Mouse (Mus musculus): Measurements from ENCODE around the gene Ube2f.

Ube2f gene

GRCm38 (mm10) chr1:91299026-91299706 lies 49.1 kb downstream of the Ube2f start:
- no peak for DNase-seq (ENCODE audit: low spot score)

- peak; percentile 40 for DNase-seq (ENCODE audit: low spot score)
Observed at GRCm38 (mm10) chr1:91299707-91300426, 49.8 kb downstream of the Ube2f start.

- DNase-seq (ENCODE audit: low spot score) = no peak
Observed at GRCm38 (mm10) chr1:91301206-91301920, 51.3 kb downstream of the Ube2f start.

GRCm38 (mm10) chr1:91302021-91302420 lies 51.9 kb downstream of the Ube2f start:
- DNase-seq (ENCODE audit: low spot score) = no peak

GRCm38 (mm10) chr1:91304621-91305020 lies 54.5 kb downstream of the Ube2f start:
- DNase-seq (ENCODE audit: low spot score) = no peak

- no peak for DNase-seq (ENCODE audit: low spot score)
Observed at GRCm38 (mm10) chr1:91309366-91310085, 59.4 kb downstream of the Ube2f start.

- DNase-seq (ENCODE audit: low spot score) = no peak
Observed at GRCm38 (mm10) chr1:91312273-91312672, 62.2 kb downstream of the Ube2f start.

GRCm38 (mm10) chr1:91313251-91313650 lies 63.1 kb downstream of the Ube2f start:
- no peak for DNase-seq (ENCODE audit: low spot score)

GRCm38 (mm10) chr1:91317656-91318055 lies 67.6 kb downstream of the Ube2f start:
- no peak for DNase-seq (ENCODE audit: low spot score)

- DNase-seq (ENCODE audit: low spot score) = peak; percentile 60
Observed at GRCm38 (mm10) chr1:91321760-91322438, 71.8 kb downstream of the Ube2f start, which contains the start of gene Espnl. Espnl (plus strand) TSS chr1:91322075.

- DNase-seq (ENCODE audit: low spot score) = no peak
Observed at GRCm38 (mm10) chr1:91324646-91325045, 74.5 kb downstream of the Ube2f start.

GRCm38 (mm10) chr1:91325488-91326042 lies 75.5 kb downstream of the Ube2f start:
- no peak for DNase-seq (ENCODE audit: low spot score)

- no peak for DNase-seq (ENCODE audit: low spot score)
Observed at GRCm38 (mm10) chr1:91332102-91332501, 82.0 kb downstream of the Ube2f start.

- no peak for DNase-seq (ENCODE audit: low spot score)
Observed at GRCm38 (mm10) chr1:91333582-91333981, 83.5 kb downstream of the Ube2f start.

- DNase-seq (ENCODE audit: low spot score) = no peak
Observed at GRCm38 (mm10) chr1:91337355-91337754, 87.3 kb downstream of the Ube2f start.

Data from MN1 (cell line).